Mouse (Mus musculus): Measurements from ENCODE around the gene Bhlha9.

Gene Bhlha9

GRCm38 (mm10) chr11:76671871-76672475 lies at the start of gene Bhlha9:
Gene Bhlha9, plus strand, starts transcription at chr11:76672470.
- DNase-seq (ENCODE audit: low spot score in 2 of 2): no peak

- peak in 1 of 2 experiments; percentile 15 for DNase-seq (ENCODE audit: low spot score in 2 of 2)
Measured at GRCm38 (mm10) chr11:76622566-76623205, 49.6 kb upstream of the Bhlha9 start.

GRCm38 (mm10) chr11:76623206-76623961 lies 48.9 kb upstream of the Bhlha9 start:
- DNase-seq (ENCODE audit: low spot score in 2 of 2): peak in 1 of 2 experiments; percentile 33

GRCm38 (mm10) chr11:76624071-76624470 lies 48.2 kb upstream of the Bhlha9 start:
- DNase-seq (ENCODE audit: low spot score in 2 of 2): no peak

- no peak for DNase-seq (ENCODE audit: low spot score in 2 of 2)
Measured at GRCm38 (mm10) chr11:76624881-76625280, 47.4 kb upstream of the Bhlha9 start.

- no peak for DNase-seq (ENCODE audit: low spot score in 2 of 2)
Measured at GRCm38 (mm10) chr11:76628613-76629012, 43.7 kb upstream of the Bhlha9 start.

GRCm38 (mm10) chr11:76630023-76630422 lies 42.2 kb upstream of the Bhlha9 start:
- DNase-seq (ENCODE audit: low spot score in 2 of 2): no peak

- DNase-seq (ENCODE audit: low spot score in 2 of 2): no peak
Measured at GRCm38 (mm10) chr11:76630487-76630886, 41.8 kb upstream of the Bhlha9 start.

- no peak for DNase-seq (ENCODE audit: low spot score in 2 of 2)
Measured at GRCm38 (mm10) chr11:76639269-76639985, 32.8 kb upstream of the Bhlha9 start.

GRCm38 (mm10) chr11:76640231-76640630 lies 32.0 kb upstream of the Bhlha9 start:
- no peak for DNase-seq (ENCODE audit: low spot score in 2 of 2)

- DNase-seq (ENCODE audit: low spot score in 2 of 2): no peak
Measured at GRCm38 (mm10) chr11:76644257-76644656, 28.0 kb upstream of the Bhlha9 start.

- DNase-seq (ENCODE audit: low spot score in 2 of 2): no peak
Measured at GRCm38 (mm10) chr11:76645036-76645435, 27.2 kb upstream of the Bhlha9 start.

GRCm38 (mm10) chr11:76645955-76646354 lies 26.3 kb upstream of the Bhlha9 start:
- DNase-seq (ENCODE audit: low spot score in 2 of 2): peak; percentile 54 to 87

GRCm38 (mm10) chr11:76647062-76647461 lies 25.2 kb upstream of the Bhlha9 start:
- DNase-seq (ENCODE audit: low spot score in 2 of 2): no peak

- DNase-seq (ENCODE audit: low spot score in 2 of 2): peak; percentile 22 to 70
Measured at GRCm38 (mm10) chr11:76647500-76647899, 24.8 kb upstream of the Bhlha9 start.

GRCm38 (mm10) chr11:76650862-76651560 lies 21.3 kb upstream of the Bhlha9 start:
- DNase-seq (ENCODE audit: low spot score in 2 of 2): no peak

GRCm38 (mm10) chr11:76652838-76653334 lies 19.4 kb upstream of the Bhlha9 start:
- DNase-seq (ENCODE audit: low spot score in 2 of 2): no peak

- DNase-seq (ENCODE audit: low spot score in 2 of 2): peak in 1 of 2 experiments; percentile 19
Measured at GRCm38 (mm10) chr11:76655106-76655505, 17.2 kb upstream of the Bhlha9 start.

GRCm38 (mm10) chr11:76657450-76657970 lies 14.8 kb upstream of the Bhlha9 start:
- DNase-seq (ENCODE audit: low spot score in 2 of 2): no peak

GRCm38 (mm10) chr11:76659138-76659930 lies 12.9 kb upstream of the Bhlha9 start:
- no peak for DNase-seq (ENCODE audit: low spot score in 2 of 2)
